Mouse (Mus musculus): Measurements from ENCODE around the gene Efnb3.
"Not testable (repeated sequence)": the region's sequence is repeated elsewhere in the genome, so short reads cannot be mapped to it uniquely, and the experiment has no call there.

The Efnb3 gene

GRCm38 (mm10) chr11:69549060-69549656 is 10.8 kb downstream of the Efnb3 start, which contains the start of gene Dnah2:
Gene Dnah2 (minus strand): TSS chr11:69549110.
- no peak for DNase-seq

DNA sequence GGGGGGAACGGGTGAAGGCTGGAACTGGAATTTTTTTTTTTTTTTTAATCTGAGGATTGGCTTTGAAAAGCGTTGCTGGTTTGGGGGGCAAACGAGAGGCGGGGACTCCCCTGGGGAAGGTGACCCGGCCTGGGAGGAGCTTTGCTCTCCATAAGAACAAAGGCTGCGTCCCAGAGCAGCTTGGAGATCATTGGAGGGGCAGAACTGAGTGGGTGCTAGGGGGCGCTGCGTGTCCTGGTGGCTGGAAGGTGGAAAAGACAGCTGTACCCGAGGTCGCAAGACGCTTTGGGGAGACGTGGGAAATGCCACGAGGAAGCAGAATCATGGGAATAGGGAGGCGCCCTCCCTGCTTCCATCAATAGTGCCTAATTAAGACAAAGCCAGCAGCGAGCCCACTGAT is 12.9 kb downstream of the Efnb3 start:
- peak; percentile 46 to 72 for DNase-seq

DNA sequence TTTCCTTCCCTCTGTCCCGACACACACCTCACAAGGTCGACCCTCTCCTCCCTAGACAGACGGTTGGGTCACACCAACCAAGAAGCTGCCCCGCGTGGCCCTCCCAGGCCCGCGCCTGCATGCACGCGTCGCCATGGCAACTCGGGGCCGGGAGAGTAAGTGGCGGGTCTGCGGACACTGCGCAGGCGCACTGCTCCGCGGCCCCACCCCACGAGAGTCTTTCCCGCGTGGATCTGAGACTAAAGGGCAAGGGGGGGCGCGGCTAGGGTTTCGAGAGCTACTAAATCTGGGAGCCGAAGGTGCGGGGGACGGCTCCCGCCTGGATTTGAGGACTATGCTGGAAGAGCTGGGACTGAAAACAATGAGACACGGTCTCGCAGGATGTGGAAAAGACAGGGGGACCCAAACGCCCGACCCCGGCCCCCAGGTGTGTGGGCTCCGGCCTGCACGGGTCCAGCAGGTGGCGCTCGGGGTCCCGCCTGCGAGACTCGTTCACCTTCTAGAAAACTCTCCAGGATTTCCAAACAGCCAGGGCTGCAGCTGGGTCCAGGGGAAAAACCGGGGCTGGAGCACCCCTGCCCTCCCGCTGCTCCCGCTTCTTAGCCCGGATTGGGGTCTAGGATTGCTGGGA is 13.5 kb downstream of the Efnb3 start:
- DNase-seq = peak; percentile 87 to 93

DNA sequence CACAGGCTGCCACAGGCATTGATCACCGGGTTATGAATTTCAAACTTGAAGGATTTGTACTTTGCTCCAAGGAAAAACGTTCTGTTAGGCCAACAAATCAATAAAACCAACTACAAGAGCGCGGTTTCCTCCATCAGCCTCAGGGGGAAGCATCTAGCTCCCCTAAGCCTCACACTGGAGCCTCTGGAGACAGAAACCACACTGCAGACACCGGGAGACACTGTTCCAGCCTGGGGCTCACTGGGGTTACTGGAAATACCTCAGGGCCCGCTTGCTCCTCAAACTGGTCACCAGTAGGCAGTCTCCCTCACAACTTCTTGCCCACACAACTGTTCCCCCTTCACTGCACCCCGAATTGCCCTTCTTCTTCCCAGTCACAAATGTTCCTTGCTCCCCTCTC is 14.0 kb downstream of the Efnb3 start:
- DNase-seq = no peak

GRCm38 (mm10) chr11:69543598-69543997 is 16.4 kb downstream of the Efnb3 start:
- DNase-seq = no peak

- not testable (repeated sequence) for DNase-seq
Measured at GRCm38 (mm10) chr11:69541741-69542140, 18.3 kb downstream of the Efnb3 start.

- DNase-seq = no peak
Measured at GRCm38 (mm10) chr11:69540700-69541099, 19.3 kb downstream of the Efnb3 start.

GRCm38 (mm10) chr11:69534990-69535389 is 25.0 kb downstream of the Efnb3 start:
- no peak for DNase-seq

DNA sequence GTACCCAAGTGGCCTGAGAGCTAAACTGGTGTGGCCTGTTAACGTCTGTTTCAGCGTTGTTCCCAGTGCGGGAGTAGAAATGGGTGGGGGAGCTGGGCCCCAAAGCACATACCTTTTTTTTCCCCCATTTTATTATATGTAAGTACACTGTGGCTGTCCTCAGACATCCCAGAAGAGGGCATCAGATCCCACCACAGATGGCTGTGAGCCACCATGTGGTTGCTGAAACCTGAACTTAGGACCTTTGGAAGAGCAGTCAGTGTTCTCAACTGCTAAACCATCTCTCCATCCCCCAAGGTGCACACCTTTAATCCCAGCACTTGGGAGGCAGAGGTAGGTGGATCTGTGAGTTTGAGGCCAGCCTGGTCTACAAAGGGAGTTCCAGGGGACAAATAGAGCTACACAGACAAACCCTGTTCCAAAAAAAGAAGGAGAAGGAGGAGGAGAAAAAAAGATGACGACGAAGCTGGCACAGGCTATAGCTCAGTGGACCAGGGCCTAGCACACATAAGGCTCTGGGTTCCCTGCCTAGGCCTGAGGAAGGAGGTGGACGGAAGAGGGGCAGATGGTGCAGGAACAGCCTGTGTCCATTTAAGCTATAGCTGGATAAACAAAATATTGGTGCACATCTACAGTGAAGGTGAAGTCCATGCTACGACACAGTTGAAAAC is 27.4 kb downstream of the Efnb3 start:
- peak; percentile 40 to 41 for DNase-seq

- DNase-seq = not testable (repeated sequence)
Measured at GRCm38 (mm10) chr11:69530755-69531154, 29.2 kb downstream of the Efnb3 start.

DNA sequence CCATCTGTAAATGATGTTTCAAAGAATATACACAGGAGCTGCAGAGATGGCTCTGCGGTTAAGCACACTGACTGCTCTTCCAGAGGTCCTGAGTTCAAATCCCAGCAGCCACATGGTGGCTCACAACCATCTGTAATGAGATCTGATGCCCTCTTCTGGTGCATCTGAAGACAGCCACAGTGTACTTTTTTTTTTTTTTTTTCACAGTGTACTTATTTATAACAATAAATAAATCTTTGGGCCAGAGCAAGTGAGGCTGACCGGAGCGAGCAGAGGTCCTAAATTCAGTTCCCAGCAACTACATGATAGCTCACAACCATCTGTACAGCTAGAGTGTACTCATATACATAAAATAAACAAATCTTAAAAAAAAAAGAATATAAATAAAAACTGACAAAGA is 29.7 kb downstream of the Efnb3 start:
- not testable (repeated sequence) for DNase-seq

DNA sequence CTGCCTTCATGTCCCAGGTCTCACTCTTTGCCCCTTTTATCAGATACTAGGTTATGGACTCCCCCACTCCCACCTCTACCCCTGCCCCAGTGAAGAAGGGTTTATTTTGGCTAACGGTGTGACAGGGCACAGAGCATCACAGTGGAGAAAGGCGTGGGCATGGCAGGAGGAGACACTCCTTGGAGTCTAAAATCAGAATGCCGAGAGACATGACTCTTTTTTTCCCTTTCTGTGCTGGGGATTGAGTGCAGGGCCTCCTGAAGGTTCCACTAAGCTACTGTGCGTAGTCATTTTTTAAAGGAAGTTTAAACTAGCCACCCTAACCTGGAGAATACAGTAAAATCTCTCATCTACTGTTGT is 32.0 kb downstream of the Efnb3 start:
- no peak for DNase-seq

- DNase-seq = peak; percentile 27 to 31
Measured at GRCm38 (mm10) chr11:69527098-69528030, 32.6 kb downstream of the Efnb3 start.

GRCm38 (mm10) chr11:69526631-69527030 is 33.4 kb downstream of the Efnb3 start:
- no peak for DNase-seq

DNA sequence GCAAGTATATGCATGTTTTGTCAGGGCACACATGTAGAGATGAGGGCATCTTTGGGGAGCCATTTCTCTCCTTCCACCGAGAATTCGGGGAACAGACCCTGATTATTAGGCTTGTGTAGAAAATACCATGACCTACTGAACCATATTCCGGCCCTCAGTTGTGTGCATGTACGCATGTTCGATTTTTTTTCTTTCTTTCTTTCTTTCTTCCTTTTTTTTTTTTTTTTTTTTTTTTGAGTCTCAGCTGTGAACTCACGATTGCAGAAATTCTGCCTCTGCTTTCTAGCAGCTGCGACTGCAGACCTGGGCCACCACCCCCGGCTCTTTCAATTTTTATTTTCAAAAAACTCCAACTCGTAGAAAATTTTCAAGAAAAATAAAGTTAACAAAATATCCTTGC is 34.3 kb downstream of the Efnb3 start:
- no peak for DNase-seq

GRCm38 (mm10) chr11:69523651-69524050 is 36.4 kb downstream of the Efnb3 start:
- no peak for DNase-seq

GRCm38 (mm10) chr11:69521526-69522149 is 38.4 kb downstream of the Efnb3 start:
- no peak for DNase-seq

- no peak for DNase-seq
Measured at GRCm38 (mm10) chr11:69519976-69520375, 40.0 kb downstream of the Efnb3 start.

- no peak for DNase-seq
Measured at GRCm38 (mm10) chr11:69516661-69517060, 43.3 kb downstream of the Efnb3 start.

DNA sequence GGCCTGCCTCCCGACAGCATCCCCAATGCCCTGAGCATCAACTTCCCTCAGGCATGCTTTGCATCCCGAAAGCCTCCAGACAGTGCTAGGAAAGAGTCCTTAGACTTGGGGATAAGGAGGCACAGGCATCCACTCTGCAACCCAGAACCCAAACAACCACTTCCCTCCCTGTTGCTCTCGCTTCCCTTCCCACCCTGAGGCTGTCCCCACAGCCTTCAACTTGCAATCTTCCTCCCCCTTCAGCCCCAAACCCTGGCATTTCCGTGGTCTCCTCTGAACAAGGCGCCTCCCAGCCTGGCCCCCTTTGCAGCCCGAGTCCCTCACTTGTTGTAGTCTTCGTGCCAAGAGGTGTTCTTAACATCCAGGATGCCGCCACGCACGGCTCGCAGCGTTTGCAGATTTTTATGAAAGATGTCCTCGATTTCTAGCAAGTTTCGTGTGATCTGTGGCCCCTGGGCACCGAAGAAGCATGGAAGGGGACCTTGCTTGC is 43.8 kb downstream of the Efnb3 start:
- DNase-seq = no peak

GRCm38 (mm10) chr11:69513840-69514239 is 46.2 kb downstream of the Efnb3 start:
- peak; percentile 73 to 79 for DNase-seq

GRCm38 (mm10) chr11:69510796-69511496 is 49.1 kb downstream of the Efnb3 start:
- DNase-seq = no peak

All from cerebellum, postnatal 14 days (tissue).